Mouse (Mus musculus) embryo, embryonic 10.5 days (tissue): ENCODE results near the gene Pax3.

ENCODE experiments used
- DNase-seq: peaks from one replicate; pipeline ENCODE4 v3.0.0-alpha.2; 2015; ENCODE audit warnings: low spot score

Gene Pax3

GRCm38 (mm10) chr1:78196751-78197311 lies at the start of gene Pax3:
TSS of gene Pax3 (minus strand) at chr1:78197134.
- peak; percentile 84 for DNase-seq

DNA sequence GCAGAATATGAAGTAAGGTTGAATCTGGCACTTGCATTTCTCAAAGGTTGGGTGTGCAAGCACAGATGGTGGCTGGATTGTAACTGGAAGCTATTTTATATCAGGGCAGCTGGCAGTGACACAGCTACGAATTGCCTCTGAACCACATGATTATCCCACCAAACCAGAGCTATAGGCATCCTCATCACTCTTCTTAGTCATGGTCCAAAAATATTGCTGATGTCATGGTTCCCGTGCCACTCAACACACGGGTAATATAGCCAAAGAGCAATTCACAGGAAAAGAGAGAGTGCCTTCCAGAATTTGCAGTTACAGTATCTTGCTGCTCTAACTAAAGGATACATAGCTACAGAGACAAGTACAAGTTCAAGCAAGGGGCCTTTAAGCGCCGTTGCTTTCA lies 37.4 kb upstream of the Pax3 start:
- DNase-seq = no peak

- DNase-seq = no peak
These were observed 35.1 kb upstream of the Pax3 start for GRCm38 (mm10) chr1:78231901-78232546.

- no peak for DNase-seq
These were observed 32.9 kb upstream of the Pax3 start for GRCm38 (mm10) chr1:78229801-78230200.

DNA sequence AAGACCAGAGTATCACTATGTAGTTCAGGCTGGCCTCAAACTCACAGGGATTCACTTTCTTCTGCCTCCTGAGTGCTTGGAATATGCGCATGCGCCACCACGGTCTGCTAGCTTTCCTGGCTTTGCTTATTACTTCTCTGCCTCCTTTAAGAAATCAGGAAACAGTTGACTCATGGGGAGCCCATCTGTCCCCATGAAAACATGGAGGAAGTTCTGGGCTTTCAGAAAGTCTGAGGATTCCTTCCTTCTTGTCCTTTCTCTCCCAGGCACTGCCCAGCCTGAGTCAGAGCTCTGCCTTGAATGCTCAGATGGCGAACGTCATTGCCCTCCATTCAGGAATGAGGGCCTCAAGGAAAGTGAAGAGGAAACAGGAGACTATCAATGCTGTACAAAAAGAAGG lies 31.8 kb upstream of the Pax3 start:
- no peak for DNase-seq

DNA sequence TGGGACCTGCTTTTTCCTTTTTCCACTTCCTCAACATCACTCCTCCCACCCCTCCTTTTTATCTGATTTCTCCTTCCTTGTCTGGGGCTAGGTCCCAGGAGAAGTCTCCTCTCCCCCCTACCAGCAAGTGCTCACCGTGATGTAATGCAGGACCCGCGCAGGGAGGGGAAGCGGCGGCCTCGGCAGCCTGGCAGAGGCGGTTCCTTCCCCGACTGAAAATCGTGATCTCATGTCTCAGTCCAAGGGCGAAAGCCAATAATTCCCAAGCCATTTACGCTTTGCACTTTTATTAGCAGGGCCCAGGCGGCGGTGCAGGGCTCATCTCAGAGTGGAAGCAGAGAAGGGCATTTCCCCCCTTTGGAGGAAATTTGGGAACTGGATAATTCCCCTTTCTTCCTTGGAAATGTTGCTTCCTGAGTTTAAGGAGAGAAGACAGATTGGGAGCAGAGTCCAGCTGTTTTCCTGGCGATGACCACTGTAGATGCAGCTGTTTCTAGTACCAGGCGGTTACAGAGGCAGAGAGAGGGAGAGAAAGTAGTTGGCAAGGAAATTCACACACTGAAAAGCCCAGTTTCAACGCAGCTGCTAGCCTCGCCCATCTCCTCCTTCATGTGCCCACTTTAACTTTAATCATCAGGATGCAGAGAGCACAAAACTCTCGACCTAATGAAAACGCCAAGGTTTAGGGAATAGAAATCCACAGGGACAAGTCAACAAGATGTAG lies 21.3 kb upstream of the Pax3 start:
- peak; percentile 51 for DNase-seq

DNA sequence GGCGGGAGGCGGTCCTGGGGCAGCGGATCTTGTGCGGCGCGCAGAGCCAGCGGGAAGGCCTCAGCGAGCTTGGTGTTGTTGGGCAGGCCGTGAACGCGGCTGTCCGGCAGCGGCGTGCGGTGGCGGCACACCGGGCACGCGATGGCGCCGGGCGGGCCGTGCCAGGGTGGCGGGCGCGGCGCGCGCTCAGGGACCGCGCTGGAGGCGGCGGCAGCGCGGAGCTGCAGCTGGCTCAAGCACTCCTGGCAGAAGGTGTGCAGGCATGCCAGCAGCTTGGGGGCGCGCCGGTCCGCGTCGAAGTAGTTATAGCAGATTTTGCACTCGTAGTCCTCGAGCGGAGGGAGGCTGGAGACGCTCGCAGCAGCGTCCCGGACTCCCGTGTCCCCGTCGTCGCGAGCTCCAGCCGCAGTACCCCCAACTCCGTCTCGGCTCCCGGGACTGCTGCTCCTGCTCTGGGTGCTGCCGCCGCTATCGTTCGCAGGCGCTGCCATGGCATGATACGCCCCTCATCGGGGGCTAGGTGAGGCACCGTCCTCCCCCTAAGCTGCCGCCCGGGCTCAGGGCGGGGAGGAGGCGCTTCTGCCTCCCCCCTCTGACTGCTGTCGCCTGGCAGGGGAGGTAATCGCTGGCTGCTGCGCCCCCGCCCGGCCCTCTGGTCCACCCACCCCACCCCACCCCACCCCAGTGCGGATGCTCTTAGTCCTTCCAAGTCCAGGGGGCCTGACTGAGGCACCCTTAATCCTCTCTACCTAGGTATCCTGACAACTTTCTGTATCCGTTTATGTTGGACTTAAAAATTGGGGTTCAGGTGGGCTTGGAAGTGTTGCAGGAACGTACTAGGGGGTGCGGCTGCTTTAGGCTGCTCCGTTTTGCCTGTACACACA lies 20.5 kb upstream of the Pax3 start:
- peak; percentile 56 for DNase-seq

- peak; percentile 58 for DNase-seq
These were observed 19.7 kb upstream of the Pax3 start for GRCm38 (mm10) chr1:78216509-78217141.

DNA sequence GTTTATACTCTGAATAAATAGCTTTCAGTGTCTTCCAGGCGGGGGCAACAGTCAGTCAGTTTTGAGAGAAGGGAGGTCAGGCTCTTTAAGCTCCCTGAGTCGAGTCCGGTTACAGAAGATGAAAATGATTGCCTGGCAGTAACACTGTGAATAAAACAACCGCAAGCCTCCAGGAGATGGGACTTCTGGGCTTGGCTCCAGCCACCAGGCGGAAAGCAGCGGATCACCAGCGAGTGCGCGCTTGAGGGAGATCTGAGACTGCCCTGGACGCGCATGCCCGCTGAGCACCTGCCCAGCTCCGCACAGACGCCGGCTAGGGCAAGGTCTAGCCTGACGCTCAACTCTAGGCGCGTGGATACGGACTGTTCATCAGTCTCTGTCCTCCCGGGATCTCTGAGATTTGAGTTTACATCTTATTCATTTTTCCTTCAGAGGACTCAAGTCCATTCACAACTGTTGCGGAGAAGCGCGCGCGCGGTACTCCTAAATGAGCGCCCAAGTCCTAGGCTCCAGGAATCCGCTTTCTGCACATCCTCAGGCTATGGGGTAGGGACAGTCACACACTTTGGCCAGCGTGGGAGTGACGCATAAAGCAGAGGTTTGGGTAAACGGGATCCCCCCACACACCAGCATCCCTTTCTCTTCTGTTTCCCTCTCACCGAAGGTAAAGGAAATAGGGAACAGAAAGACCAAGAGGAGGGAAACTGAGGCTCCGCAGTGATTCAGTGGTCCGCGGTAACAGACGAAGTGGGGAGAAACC lies 19.0 kb upstream of the Pax3 start:
- DNase-seq = peak; percentile 74

DNA sequence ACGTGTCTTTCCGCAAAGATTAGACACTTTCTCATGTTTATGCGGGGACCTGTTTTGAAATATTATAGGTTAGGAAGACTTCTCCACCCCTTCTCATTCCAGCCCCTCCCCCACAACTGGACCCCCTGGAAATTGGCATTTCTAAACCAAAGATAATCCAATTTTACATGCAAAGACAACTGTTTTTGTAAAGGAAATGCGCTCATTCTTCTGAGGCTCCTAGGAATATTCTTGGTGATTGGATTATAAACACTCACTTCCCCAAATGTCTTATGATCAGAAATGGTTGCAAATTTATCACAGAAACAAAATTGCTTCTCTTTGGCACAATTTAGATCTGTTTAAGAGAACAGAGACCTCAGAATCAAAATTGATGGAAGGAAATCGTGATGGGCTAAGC lies 14.1 kb upstream of the Pax3 start:
- no peak for DNase-seq

DNA sequence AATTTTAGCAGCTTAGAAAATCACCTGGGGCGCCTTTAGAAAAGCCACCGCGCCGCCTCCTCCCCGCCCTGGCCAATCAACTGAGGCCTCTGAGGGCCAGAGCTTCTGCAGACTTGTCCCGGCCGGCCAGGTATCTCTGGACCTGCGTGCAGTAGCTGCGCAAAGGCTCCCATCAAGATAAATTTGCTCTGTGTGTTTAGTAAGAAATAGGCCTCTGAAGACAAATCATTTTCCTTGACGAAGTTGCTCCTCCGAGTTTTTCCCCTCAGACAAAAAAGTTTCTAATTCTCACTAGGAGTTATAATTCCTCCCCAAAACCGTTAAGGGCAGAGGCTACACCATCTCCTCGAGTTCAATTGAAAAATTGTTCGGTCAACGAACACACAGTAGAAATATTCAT lies 13.6 kb upstream of the Pax3 start:
- DNase-seq = peak; percentile 57

DNA sequence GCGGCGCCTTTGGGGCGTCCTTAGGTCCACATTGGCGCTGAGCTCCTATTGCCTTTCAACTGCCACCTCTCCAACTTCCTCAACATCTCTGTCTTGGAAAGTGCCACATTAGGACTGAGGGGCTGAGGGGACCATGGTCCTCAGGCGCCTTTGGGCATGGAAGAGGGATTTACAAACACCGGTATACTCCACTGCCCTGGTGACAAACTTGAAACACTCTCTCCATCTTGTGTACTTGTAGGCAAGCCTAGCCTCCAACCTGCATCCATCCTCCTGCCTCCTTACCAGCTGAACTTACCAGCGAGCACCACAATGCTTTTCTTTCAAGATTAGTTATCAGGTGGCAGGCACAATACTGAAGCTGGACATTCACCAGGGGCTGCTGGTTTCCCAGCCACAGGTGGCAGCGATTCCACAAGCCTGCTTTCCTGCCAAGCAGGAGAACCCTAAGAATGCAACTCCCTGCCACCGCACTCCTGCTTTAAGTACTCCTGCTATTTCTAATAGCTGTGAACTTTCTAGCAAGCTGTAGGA lies 11.4 kb upstream of the Pax3 start:
- peak; percentile 12 for DNase-seq

GRCm38 (mm10) chr1:78204341-78204740 lies 7.4 kb upstream of the Pax3 start:
- no peak for DNase-seq

DNA sequence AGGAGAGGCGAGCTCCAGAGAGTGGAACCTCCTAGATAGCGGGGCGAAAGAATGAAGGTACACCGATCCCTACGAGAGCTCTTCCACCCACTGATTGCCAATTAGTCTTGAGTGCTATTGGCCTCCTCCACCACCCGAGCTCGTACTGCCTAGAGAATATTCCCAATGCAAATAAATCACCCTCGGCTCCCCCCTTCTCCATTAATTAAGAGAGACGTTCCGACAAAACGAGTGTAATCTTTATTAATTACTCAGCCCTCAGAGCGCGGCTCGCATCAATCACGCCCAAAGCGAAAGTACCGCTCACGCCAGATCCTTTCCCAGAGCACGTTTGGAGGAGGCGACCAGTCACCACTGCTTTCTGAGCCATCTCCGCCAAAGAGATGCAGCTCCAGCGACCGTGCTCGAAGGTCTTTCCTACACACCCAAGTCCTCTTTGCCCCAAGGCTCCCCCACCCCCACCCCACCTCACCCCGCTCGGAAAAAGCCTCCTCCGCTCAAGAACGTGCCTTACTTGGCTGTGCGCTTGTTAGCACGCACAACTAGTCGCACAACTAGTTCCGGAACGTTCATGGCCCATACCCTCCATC lies 6.8 kb upstream of the Pax3 start:
- DNase-seq = peak; percentile 72

GRCm38 (mm10) chr1:78203086-78203614 lies 6.2 kb upstream of the Pax3 start:
- DNase-seq = peak; percentile 59

DNA sequence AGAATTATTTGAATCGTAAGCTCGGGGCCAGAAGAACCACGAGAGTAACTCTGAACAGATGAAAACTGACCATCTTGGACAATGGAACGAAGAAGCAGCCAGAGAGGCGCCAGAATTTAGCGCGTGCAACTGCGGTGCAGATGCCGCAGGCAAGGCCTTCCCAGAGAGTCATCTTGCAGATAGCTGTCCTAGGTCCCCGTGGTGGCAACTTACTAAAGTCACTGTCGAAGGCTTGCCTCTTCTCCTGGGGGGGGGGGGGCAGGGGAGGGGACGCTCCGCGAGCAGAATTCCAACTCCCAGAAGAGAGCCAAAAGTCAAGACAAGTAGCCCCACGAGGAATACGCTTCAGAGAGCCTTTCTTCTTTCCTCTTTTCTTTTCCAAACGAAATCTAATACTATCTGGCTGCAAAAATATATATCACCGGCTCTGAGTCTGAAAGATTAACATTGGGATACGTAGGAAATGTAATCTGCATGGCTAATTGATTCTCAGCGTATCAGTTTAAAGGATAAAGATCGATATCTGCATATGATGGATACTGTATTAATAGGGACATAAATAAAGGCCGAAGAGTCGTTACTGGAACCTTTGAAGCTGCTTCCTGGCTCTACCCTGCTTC lies 5.6 kb upstream of the Pax3 start:
- DNase-seq = peak; percentile 57

- DNase-seq = peak; percentile 54
These were observed 4.5 kb upstream of the Pax3 start for GRCm38 (mm10) chr1:78201251-78202010.

GRCm38 (mm10) chr1:78200191-78200590 lies 3.3 kb upstream of the Pax3 start:
- DNase-seq = peak; percentile 73

- peak; percentile 37 for DNase-seq
These were observed 2.3 kb upstream of the Pax3 start for GRCm38 (mm10) chr1:78199221-78199620.
